Mouse (Mus musculus): ENCODE measurements around the gene Qrsl1. TPM values are rescaled to one million over a fixed set of nuclear protein-coding genes. Genes with fewer than 3 reads are reported as not detected.

Qrsl1 gene
- polyA plus RNA-seq, 1 experiment from 2014 or later, result 18.5 TPM

DNA sequence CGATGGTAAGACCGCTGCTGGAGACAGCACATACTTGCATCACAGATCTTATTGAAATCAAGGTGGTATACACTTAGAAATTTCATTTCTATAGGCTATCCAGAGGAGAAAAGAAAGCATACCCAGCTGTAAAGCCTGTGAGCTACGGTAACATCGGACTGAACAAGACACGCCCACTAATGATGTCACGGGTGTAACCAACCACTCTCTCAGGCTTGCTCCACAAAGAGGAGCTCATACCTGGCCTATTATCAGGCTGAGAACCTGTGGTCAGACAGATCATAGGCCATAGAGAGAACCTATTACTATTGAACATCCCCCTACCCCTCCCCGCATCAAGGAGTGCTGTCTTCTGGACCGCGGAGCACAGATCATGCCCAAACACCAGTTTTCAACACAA lies 45.6 kb downstream of the Qrsl1 start:
- Histone ChIP-seq H3K4me1 (no peaks in the 10 kb centered on the region), H3K9me3 (no peaks in the 10 kb centered on the region), H3K36me3 (no peaks in the 10 kb centered on the region), H3K4me3 (replicated peaks) (no peak overlapping the region), H3K27ac (no peak overlapping the region), H3K9ac (no peak overlapping the region), H3K27me3 (replicated peaks) (no peaks in the 10 kb centered on the region), H3K4me2 (no peak overlapping the region)
- WGBS, result 83% methylated on average over 9 of the region's 9 CpGs
- no peak for ATAC-seq (ENCODE audit: insufficient read depth, low FRiP score, low read depth)

- Histone ChIP-seq H3K9me3 (no peaks in the 10 kb centered on the region), H3K4me3 (replicated peaks) (no peak overlapping the region), H3K9ac (no peak overlapping the region), H3K4me2 (no peak overlapping the region), H3K36me3 (no peaks in the 10 kb centered on the region), H3K27ac (no peak overlapping the region), H3K4me1 (no peaks in the 10 kb centered on the region), H3K27me3 (replicated peaks) (no peaks in the 10 kb centered on the region)
- 69% methylated on average over 5 of the region's 5 CpGs for WGBS
- no peak for ATAC-seq (ENCODE audit: insufficient read depth, low FRiP score, low read depth)
Measured at GRCm38 (mm10) chr10:43851898-43852297, 49.6 kb downstream of the Qrsl1 start.

GRCm38 (mm10) chr10:43849478-43849877 lies 52.1 kb downstream of the Qrsl1 start:
- no peak for ATAC-seq (ENCODE audit: insufficient read depth, low FRiP score, low read depth)
- Histone ChIP-seq H3K9me3 (no peaks in the 10 kb centered on the region), H3K4me2 (no peak overlapping the region), H3K9ac (no peak overlapping the region), H3K4me3 (replicated peaks) (no peak overlapping the region), H3K27ac (no peak overlapping the region), H3K27me3 (replicated peaks) (no peaks in the 10 kb centered on the region), H3K4me1 (no peaks in the 10 kb centered on the region), H3K36me3 (no peaks in the 10 kb centered on the region)
- 85% methylated on average over 3 of the region's 3 CpGs for WGBS

- Histone ChIP-seq H3K4me3 (replicated peaks) (no peak overlapping the region), H3K4me2 (no peak overlapping the region), H3K9ac (no peak overlapping the region), H3K27ac (no peak overlapping the region), H3K27me3 (replicated peaks) (no peaks in the 10 kb centered on the region), H3K9me3 (no peaks in the 10 kb centered on the region), H3K36me3 (no peaks in the 10 kb centered on the region), H3K4me1 (no peaks in the 10 kb centered on the region)
- no peak for ATAC-seq (ENCODE audit: insufficient read depth, low FRiP score, low read depth)
- WGBS, result 69% methylated on average over 2 of the region's 2 CpGs
Measured at GRCm38 (mm10) chr10:43846141-43846622, 55.4 kb downstream of the Qrsl1 start.

DNA sequence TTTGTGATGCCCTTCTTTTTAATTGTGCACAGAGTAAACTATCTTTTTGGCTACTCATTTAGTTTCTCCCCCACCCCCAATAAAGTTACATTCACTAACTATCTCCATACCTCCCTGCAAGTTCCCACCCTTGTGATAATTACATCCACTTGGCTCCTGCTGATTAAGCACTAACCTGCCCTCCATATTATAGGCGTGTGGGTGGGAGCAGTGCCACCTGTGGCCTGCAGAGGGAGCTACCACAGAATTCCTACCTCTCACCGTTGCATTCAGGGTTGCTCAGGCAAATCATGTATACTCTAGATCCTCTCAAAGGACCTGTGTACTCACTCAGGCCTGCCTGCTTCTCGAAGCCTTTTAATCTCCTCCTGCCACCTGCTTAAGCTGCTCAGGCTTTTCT lies 56.1 kb downstream of the Qrsl1 start:
- Histone ChIP-seq H3K4me1 (no peaks in the 10 kb centered on the region), H3K9me3 (no peaks in the 10 kb centered on the region), H3K27ac (no peak overlapping the region), H3K27me3 (replicated peaks) (no peaks in the 10 kb centered on the region), H3K36me3 (no peaks in the 10 kb centered on the region), H3K9ac (no peak overlapping the region), H3K4me2 (no peak overlapping the region), H3K4me3 (replicated peaks) (no peak overlapping the region)
- ATAC-seq (ENCODE audit: insufficient read depth, low FRiP score, low read depth), result no peak
- 76% methylated on average over 3 of the region's 3 CpGs for WGBS

- WGBS, result 80% methylated on average over 5 of the region's 5 CpGs
- ATAC-seq (ENCODE audit: insufficient read depth, low FRiP score, low read depth), result no peak
- Histone ChIP-seq H3K36me3 (no peaks in the 10 kb centered on the region), H3K9me3 (no peaks in the 10 kb centered on the region), H3K27me3 (replicated peaks) (no peaks in the 10 kb centered on the region), H3K4me3 (replicated peaks) (no peak overlapping the region), H3K27ac (no peak overlapping the region), H3K4me2 (no peak overlapping the region), H3K9ac (no peak overlapping the region), H3K4me1 (no peaks in the 10 kb centered on the region)
Measured at GRCm38 (mm10) chr10:43841441-43841840, 60.1 kb downstream of the Qrsl1 start.

- WGBS, result 33% methylated on average over 5 of the region's 5 CpGs
- H3K4me3 ChIP-seq (replicated peaks), result no peak overlapping the region
- ATAC-seq (ENCODE audit: insufficient read depth, low FRiP score, low read depth), result no peak
- H3K27me3 ChIP-seq (replicated peaks), result no peaks in the 10 kb centered on the region
- H3K27ac ChIP-seq, result no peak overlapping the region
- no peak overlapping the region for H3K9ac ChIP-seq
- no peaks in the 10 kb centered on the region for H3K9me3 ChIP-seq
- no peaks in the 10 kb centered on the region for H3K36me3 ChIP-seq
- no peaks in the 10 kb centered on the region for H3K4me1 ChIP-seq
- H3K4me2 ChIP-seq, result no peak overlapping the region
Measured at GRCm38 (mm10) chr10:43832868-43833267, 68.7 kb downstream of the Qrsl1 start.

DNA sequence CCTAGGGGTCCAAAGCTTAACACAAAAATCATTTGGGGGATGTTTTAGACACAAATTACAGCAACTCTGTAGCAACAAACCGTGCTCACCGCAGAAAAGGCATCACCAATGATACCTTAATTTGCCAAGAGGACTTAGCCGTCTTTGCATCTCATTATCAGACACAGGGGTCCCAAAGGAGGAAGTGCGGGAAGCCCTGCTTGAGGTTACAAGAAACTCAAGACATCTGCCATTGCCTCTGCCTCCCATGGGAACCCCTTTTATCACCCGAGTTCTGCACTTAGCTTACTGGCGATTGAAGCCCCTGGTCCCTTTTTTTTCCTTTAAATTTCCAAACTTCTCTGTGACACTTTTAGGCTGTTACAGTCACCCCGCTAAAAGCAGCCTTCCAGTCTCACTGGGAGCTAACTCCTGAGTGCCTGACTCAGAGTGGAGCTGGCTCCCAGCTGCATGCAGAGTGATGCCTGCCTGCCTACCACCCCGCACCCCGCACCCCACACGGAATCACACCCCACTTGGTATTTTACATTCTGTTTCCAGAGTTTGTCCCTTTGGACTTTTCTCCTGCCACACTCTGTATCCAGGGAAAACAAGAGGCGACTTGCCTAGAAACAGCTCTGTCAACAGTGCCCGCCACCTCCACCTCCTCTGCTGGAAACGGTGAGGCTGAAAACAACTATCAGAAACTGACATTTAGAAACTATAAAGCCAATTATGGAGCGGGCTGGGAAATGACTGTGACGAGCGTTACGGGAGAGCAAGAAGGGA lies 71.1 kb downstream of the Qrsl1 start:
- no peak overlapping the region for H3K27ac ChIP-seq
- peak overlapping the region; percentile 8; the same call in 1 of the 2 replicates for H3K4me2 ChIP-seq
- H3K9me3 ChIP-seq, result no peaks in the 10 kb centered on the region
- 0 out of 2 replicates have a peak, but pooled peaks have one; percentile 27 for ATAC-seq (ENCODE audit: insufficient read depth, low FRiP score, low read depth)
- no peaks in the 10 kb centered on the region for H3K4me1 ChIP-seq
- no peaks in the 10 kb centered on the region for H3K27me3 ChIP-seq (replicated peaks)
- no peak overlapping the region for H3K9ac ChIP-seq
- no peaks in the 10 kb centered on the region for H3K36me3 ChIP-seq
- no peak overlapping the region for H3K4me3 ChIP-seq (replicated peaks)
- WGBS, result 40% methylated on average over 17 of the region's 17 CpGs

- 95% methylated on average over 10 of the region's 10 CpGs for WGBS
- H3K36me3 ChIP-seq, result no peaks in the 10 kb centered on the region
Measured at GRCm38 (mm10) chr10:43828686-43829015, 72.9 kb downstream of the Qrsl1 start.

GRCm38 (mm10) chr10:43827958-43828685 lies 73.4 kb downstream of the Qrsl1 start:
- no peak for ATAC-seq (ENCODE audit: insufficient read depth, low FRiP score, low read depth)
- no peaks in the 10 kb centered on the region for H3K27me3 ChIP-seq (replicated peaks)
- no peak overlapping the region for H3K9ac ChIP-seq
- no peak overlapping the region for H3K27ac ChIP-seq
- H3K36me3 ChIP-seq, result no peaks in the 10 kb centered on the region
- no peak overlapping the region for H3K4me3 ChIP-seq (replicated peaks)
- H3K4me2 ChIP-seq, result no peak overlapping the region
- 93% methylated on average over 10 of the region's 10 CpGs for WGBS
- no peaks in the 10 kb centered on the region for H3K9me3 ChIP-seq
- no peaks in the 10 kb centered on the region for H3K4me1 ChIP-seq

More at GRCm38 (mm10) chr10:43828686-43829015, 72.9 kb downstream of the Qrsl1 start:
- Histone ChIP-seq H3K4me1 (no peaks in the 10 kb centered on the region), H3K27ac (no peak overlapping the region), H3K9ac (no peak overlapping the region), H3K4me2 (no peak overlapping the region), H3K27me3 (replicated peaks) (no peaks in the 10 kb centered on the region), H3K9me3 (no peaks in the 10 kb centered on the region), H3K4me3 (replicated peaks) (no peak overlapping the region)
- no peak for ATAC-seq (ENCODE audit: insufficient read depth, low FRiP score, low read depth)

- H3K9me3 ChIP-seq, result no peaks in the 10 kb centered on the region
- H3K36me3 ChIP-seq, result no peaks in the 10 kb centered on the region
- WGBS, result 78% methylated on average over 14 of the region's 14 CpGs
- no peak overlapping the region for H3K9ac ChIP-seq
- H3K27me3 ChIP-seq (replicated peaks), result no peaks in the 10 kb centered on the region
- no peak overlapping the region for H3K4me2 ChIP-seq
- H3K27ac ChIP-seq, result no peak overlapping the region
- H3K4me3 ChIP-seq (replicated peaks), result no peak overlapping the region
- ATAC-seq (ENCODE audit: insufficient read depth, low FRiP score, low read depth), result no peak
- H3K4me1 ChIP-seq, result no peaks in the 10 kb centered on the region
Measured at GRCm38 (mm10) chr10:43826773-43827621, 74.5 kb downstream of the Qrsl1 start.

- Histone ChIP-seq H3K9me3 (no peaks in the 10 kb centered on the region), H3K27me3 (replicated peaks) (no peaks in the 10 kb centered on the region), H3K27ac (no peak overlapping the region), H3K36me3 (no peaks in the 10 kb centered on the region), H3K9ac (no peak overlapping the region), H3K4me3 (replicated peaks) (no peak overlapping the region), H3K4me2 (no peak overlapping the region), H3K4me1 (no peaks in the 10 kb centered on the region)
- ATAC-seq (ENCODE audit: insufficient read depth, low FRiP score, low read depth), result no peak
- WGBS, result 92% methylated on average over 6 of the region's 6 CpGs
Measured at GRCm38 (mm10) chr10:43825696-43826095, 75.8 kb downstream of the Qrsl1 start.
